8 mouse cellular contexts compared by ENCODE assay signal in the genomic region with DNA sequence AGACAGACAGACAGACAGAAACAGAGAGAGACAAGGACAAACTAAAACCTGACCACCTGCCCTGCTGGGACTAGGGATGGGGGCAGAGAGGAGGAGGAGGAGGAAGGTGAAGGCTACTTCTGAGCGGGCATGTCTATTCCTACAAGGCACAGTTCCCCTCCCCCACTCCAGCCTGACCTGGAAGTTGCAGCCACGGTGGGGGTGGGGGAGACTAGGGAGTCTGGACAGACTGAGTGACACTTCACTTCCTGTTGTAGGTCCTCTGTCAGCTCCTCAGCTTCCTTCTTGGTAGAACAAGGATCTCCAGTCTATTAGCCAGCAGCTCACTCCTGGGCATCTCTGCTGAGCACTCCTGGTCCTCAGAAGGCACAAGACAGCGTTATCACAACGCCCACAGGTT. TPM values are rescaled to one million over a fixed set of nuclear protein-coding genes. Genes with fewer than 3 reads are reported as not detected.
A peak's percentile ranks its signal among the peaks of the same experiment; 100 is the strongest.
DNase-seq lines count a peak whose midpoint lies in the region; ATAC-seq and TF ChIP-seq lines count a peak whose summit lies in the region.
"Had no signal": no experiment of that assay in that cellular context is flagged by ENCODE, and none has a peak within 500 bp of the region (broad histone marks: within the 10 kb centered on the region; RNA-seq: fewer than 3 reads in every experiment).

No protein-coding gene starts in this region.

- 21% methylated on average over 4 of the region's 4 CpGs for WGBS in heart, embryonic 13.5 days
- WGBS in liver, embryonic 13.5 days (ENCODE audit: insufficient replicate concordance), result 18% methylated on average over 4 of the region's 4 CpGs
- WGBS in midbrain, embryonic 16.5 days, result 60% methylated on average over 4 of the region's 4 CpGs
- 63% methylated on average over 4 of the region's 4 CpGs for WGBS in midbrain, embryonic 14.5 days

- H3K79me2 ChIP-seq in CH12.LX (replicated peaks; ENCODE audit: control insufficient read depth, extremely low read depth, insufficient read depth, poor library complexity, severe bottlenecking), result no peaks in the 10 kb centered on the region

- no peaks in the 10 kb centered on the region for H3K9me3 ChIP-seq in CH12.LX (replicated peaks; ENCODE audit: low read length)
- peaks cover 3% of the 10 kb centered on the region; the same call in 1 of the 2 replicates for H3K9me3 ChIP-seq in heart, embryonic 13.5 days
- H3K9me3 ChIP-seq in liver, embryonic 13.5 days (replicated peaks), result no peaks in the 10 kb centered on the region
- H3K9me3 ChIP-seq in midbrain, embryonic 16.5 days (replicated peaks; ENCODE audit: control insufficient read depth, low read length, poor library complexity, severe bottlenecking), result no peaks in the 10 kb centered on the region
- H3K9me3 ChIP-seq in midbrain, embryonic 14.5 days (ENCODE audit: control insufficient read depth, low read length), result no peaks in the 10 kb centered on the region

- TF ChIP-seq RAD21 in CH12.LX (IDR thresholded peaks at IDR 0.05; ENCODE audit: low read depth, low read length), result no peak

- intact Hi-C loops in gastrocnemius, postnatal 36 days (cut with DNase I), result no loop called here

- H3K4me3 ChIP-seq in CH12.LX (replicated peaks in 1 of 3; ENCODE audit: low read depth in 2 of 3, low read length in 2 of 3, poor library complexity in 1 of 3), result no peak overlapping the region
- H3K4me3 ChIP-seq in heart, embryonic 13.5 days, result no peak overlapping the region
- H3K4me3 ChIP-seq in liver, embryonic 13.5 days (replicated peaks), result no peak overlapping the region
- no peak overlapping the region for H3K4me3 ChIP-seq in midbrain, embryonic 16.5 days (ENCODE audit: low read depth, low read length)
- no peak overlapping the region for H3K4me3 ChIP-seq in midbrain, embryonic 14.5 days (replicated peaks; ENCODE audit: low read depth, low read length)

- no peak overlapping the region for H3K4me2 ChIP-seq in CH12.LX (ENCODE audit: insufficient read depth, low read depth, poor library complexity, severe bottlenecking)
- peak overlapping the region; percentile 11 for H3K4me2 ChIP-seq in heart, embryonic 13.5 days
- no peak overlapping the region for H3K4me2 ChIP-seq in liver, embryonic 13.5 days
- no peak overlapping the region for H3K4me2 ChIP-seq in midbrain, embryonic 16.5 days (ENCODE audit: low read length)
- no peak overlapping the region for H3K4me2 ChIP-seq in midbrain, embryonic 14.5 days (ENCODE audit: low read length)

- no peak overlapping the region for H3K27ac ChIP-seq in CH12.LX (ENCODE audit: insufficient read depth, low read depth)
- H3K27ac ChIP-seq in heart, embryonic 13.5 days (replicated peaks), result peak overlapping the region; percentile 65
- no peak overlapping the region for H3K27ac ChIP-seq in liver, embryonic 13.5 days
- no peak overlapping the region for H3K27ac ChIP-seq in midbrain, embryonic 16.5 days (ENCODE audit: low read length)
- H3K27ac ChIP-seq in midbrain, embryonic 14.5 days (replicated peaks; ENCODE audit: low read depth, low read length), result no peak overlapping the region

- TF ChIP-seq CTCF in CH12.LX (conservative IDR thresholded peaks at IDR 0.05 in 1 of 2, IDR thresholded peaks at IDR 0.05 in 1 of 2; ENCODE audit: low read depth in 2 of 2, low read length in 2 of 2), result no peak

- H3K36me3 ChIP-seq in CH12.LX (replicated peaks in 1 of 2; ENCODE audit: control insufficient read depth in 1 of 2, insufficient read depth in 1 of 2, low read length in 1 of 2), result no peaks in the 10 kb centered on the region
- H3K36me3 ChIP-seq in heart, embryonic 13.5 days, result peaks cover 16% of the 10 kb centered on the region; the same call in 1 of the 2 replicates
- H3K36me3 ChIP-seq in liver, embryonic 13.5 days, result no peaks in the 10 kb centered on the region
- no peaks in the 10 kb centered on the region for H3K36me3 ChIP-seq in midbrain, embryonic 16.5 days (ENCODE audit: control insufficient read depth, insufficient read depth, low read length)
- H3K36me3 ChIP-seq in midbrain, embryonic 14.5 days (ENCODE audit: control insufficient read depth, insufficient read depth, low read length), result no peaks in the 10 kb centered on the region

- peaks cover 14 to 27% of the 10 kb centered on the region in 2 experiments for H3K4me1 ChIP-seq in CH12.LX (ENCODE audit: control insufficient read depth in 1 of 2, insufficient read depth in 2 of 2)
- peaks cover 96% of the 10 kb centered on the region for H3K4me1 ChIP-seq in heart, embryonic 13.5 days
- peaks cover 54% of the 10 kb centered on the region for H3K4me1 ChIP-seq in liver, embryonic 13.5 days (replicated peaks)
- no peaks in the 10 kb centered on the region for H3K4me1 ChIP-seq in midbrain, embryonic 16.5 days (ENCODE audit: control insufficient read depth, insufficient read depth, low read length)
- H3K4me1 ChIP-seq in midbrain, embryonic 14.5 days (ENCODE audit: control insufficient read depth, insufficient read depth, low read length), result no peaks in the 10 kb centered on the region

- dilution Hi-C loops in CH12.LX (cut with MboI; ENCODE audit: extremely low pct_ligation_motif_present, extremely low pct_unique_long_range_greater_than_20kb, low sequenced_read_pairs), result no loop called here

- no peak overlapping the region for H3K9ac ChIP-seq in CH12.LX (ENCODE audit: insufficient read depth, low read depth)
- H3K9ac ChIP-seq in heart, embryonic 13.5 days, result peak overlapping the region; percentile 0; the same call in 1 of the 2 replicates
- H3K9ac ChIP-seq in liver, embryonic 13.5 days, result no peak overlapping the region
- H3K9ac ChIP-seq in midbrain, embryonic 16.5 days (ENCODE audit: low read depth, low read length), result no peak overlapping the region
- no peak overlapping the region for H3K9ac ChIP-seq in midbrain, embryonic 14.5 days (replicated peaks; ENCODE audit: low read length)

- H3K27me3 ChIP-seq in CH12.LX (replicated peaks), result no peaks in the 10 kb centered on the region
- H3K27me3 ChIP-seq in heart, embryonic 13.5 days (replicated peaks), result no peaks in the 10 kb centered on the region
- no peaks in the 10 kb centered on the region for H3K27me3 ChIP-seq in liver, embryonic 13.5 days
- H3K27me3 ChIP-seq in midbrain, embryonic 16.5 days (ENCODE audit: control insufficient read depth, insufficient read depth, low read depth, low read length), result no peaks in the 10 kb centered on the region
- H3K27me3 ChIP-seq in midbrain, embryonic 14.5 days (ENCODE audit: control insufficient read depth, insufficient read depth, low read length), result no peaks in the 10 kb centered on the region

- TF ChIP-seq POLR2A in CH12.LX (IDR thresholded peaks at IDR 0.05; ENCODE audit: low read depth, low read length), result no peak

- ATAC-seq in heart, embryonic 13.5 days (ENCODE audit: extremely low read depth, insufficient number of reproducible peaks, low FRiP score, low TSS enrichment), result no peak
- ATAC-seq in liver, embryonic 13.5 days (ENCODE audit: low read depth), result peak; percentile 24; the same call in 1 of the 2 replicates
- ATAC-seq in midbrain, embryonic 16.5 days, result no peak
- no peak for ATAC-seq in midbrain, embryonic 14.5 days (ENCODE audit: low FRiP score, low TSS enrichment)

- no peak for TF ChIP-seq EP300 in CH12.LX (IDR thresholded peaks at IDR 0.05; ENCODE audit: low read length)

- in situ Hi-C loops in CH12.LX (cut with MboI; ENCODE audit: low pct_ligation_motif_present, low pct_unique_long_range_greater_than_20kb, low sequenced_read_pairs), result no loop called here

- peak; percentile 56 for DNase-seq in 416B (ENCODE audit: low read depth)
- DNase-seq in CH12.LX (ENCODE audit: extremely low read depth), result peak; percentile 32
- DNase-seq in liver, embryonic 13.5 days, result peak; percentile 11
- DNase-seq in gastrocnemius, postnatal 36 days, result no peak
- no peak for DNase-seq in midbrain, embryonic 14.5 days

TF ChIP-seq in CH12.LX, 34 proteins besides CTCF, POLR2A, EP300 and RAD21:
- TF ChIP-seq CHD1 (IDR thresholded peaks at IDR 0.05; ENCODE audit: low read depth, low read length) (no peak), PAX5 (IDR thresholded peaks at IDR 0.05; ENCODE audit: low read length) (no peak), SMC3 (IDR thresholded peaks at IDR 0.05; ENCODE audit: low read depth, low read length) (no peak), MEF2A (IDR thresholded peaks at IDR 0.05; ENCODE audit: borderline replicate concordance, low read depth, low read length) (no peak), MXI1 (IDR thresholded peaks at IDR 0.05; ENCODE audit: low read depth, low read length) (no peak), CHD2 (IDR thresholded peaks at IDR 0.05; ENCODE audit: low read length) (peak; percentile 56; the same call in 1 of the 2 replicates)
TF ChIP-seq in CH12.LX: peak in this region for 1.

RNA-seq across cellular contexts. Expression of a gene that starts 9.3 kb away (rescaled TPM):
- total RNA-seq in CH12.LX (2012; rRNA removed), result 1.5 and 1.9 TPM in 2 replicates
- total RNA-seq in CH12.LX (2014; rRNA removed), result 0.93 and 1.5 TPM in 2 replicates
- 2.0 and 2.2 TPM in 2 replicates for polyA plus RNA-seq in CH12.LX (2012; ENCODE audit: insufficient read length, low read depth)
- 25.9 and 26.6 TPM in 2 replicates for polyA plus RNA-seq in heart, embryonic 13.5 days (2015; fragmentation: Nextera tagmentation; extraction: Ambion mirVana)
- 6.1 and 7.7 TPM in 2 replicates for polyA plus RNA-seq in liver, embryonic 13.5 days (2015; fragmentation: Nextera tagmentation; extraction: Ambion mirVana)
- polyA plus RNA-seq in midbrain, embryonic 16.5 days (2015; fragmentation: Nextera tagmentation; extraction: Ambion mirVana), result 20.2 and 20.6 TPM in 2 replicates
- 1 to 10 TPM; 4.4 to 4.5 TPM for total RNA-seq in gastrocnemius, postnatal 36 days (2021)
- polyA plus RNA-seq in midbrain, embryonic 14.5 days (2014; fragmentation: Nextera tagmentation; extraction: Ambion mirVana), result 16.5 and 18.7 TPM in 2 replicates
- total RNA-seq: neutrophil, adult 5-6 weeks had no signal

RNA-seq across cellular contexts. Expression of a gene that starts 43.7 kb away (rescaled TPM):
- total RNA-seq in CH12.LX (2012; rRNA removed) (0.13 TPM in 1 of 2 replicates, not detected in the other), CH12.LX (2014; rRNA removed) (not detected in 2 replicates)
- not detected in 2 replicates for polyA plus RNA-seq in CH12.LX (2012; ENCODE audit: insufficient read length, low read depth)
- 0.09 TPM in 1 of 2 replicates, not detected in the other for polyA plus RNA-seq in heart, embryonic 13.5 days (2015; fragmentation: Nextera tagmentation; extraction: Ambion mirVana)
- 0.46 and 0.50 TPM in 2 replicates for polyA plus RNA-seq in liver, embryonic 13.5 days (2015; fragmentation: Nextera tagmentation; extraction: Ambion mirVana)
- 0.30 and 0.48 TPM in 2 replicates for polyA plus RNA-seq in midbrain, embryonic 16.5 days (2015; fragmentation: Nextera tagmentation; extraction: Ambion mirVana)
- total RNA-seq in gastrocnemius, postnatal 36 days (2021), result under 1 TPM in 1 of 2 experiments, not detected in 1; 0.12 TPM
- not detected in 2 replicates for polyA plus RNA-seq in midbrain, embryonic 14.5 days (2014; fragmentation: Nextera tagmentation; extraction: Ambion mirVana)
- total RNA-seq: neutrophil, adult 5-6 weeks had no signal

Comparison
In these comparisons a context has a peak if more than half of its experiments do, and no peak if none do; other contexts are left out.
1. DNase-seq: peak in 416B (single experiment), CH12.LX (single experiment) and liver, embryonic 13.5 days (single experiment); none in gastrocnemius, postnatal 36 days (0 of 2) and midbrain, embryonic 14.5 days (single experiment).